Mouse (Mus musculus): Measurements from ENCODE around the gene Lamtor2. TPM values are rescaled to one million over a fixed set of nuclear protein-coding genes. Genes with fewer than 3 reads are reported as not detected.

The Lamtor2 gene
- polyA plus RNA-seq, 1 experiment from 2014 or later, result 86.9 TPM

DNA sequence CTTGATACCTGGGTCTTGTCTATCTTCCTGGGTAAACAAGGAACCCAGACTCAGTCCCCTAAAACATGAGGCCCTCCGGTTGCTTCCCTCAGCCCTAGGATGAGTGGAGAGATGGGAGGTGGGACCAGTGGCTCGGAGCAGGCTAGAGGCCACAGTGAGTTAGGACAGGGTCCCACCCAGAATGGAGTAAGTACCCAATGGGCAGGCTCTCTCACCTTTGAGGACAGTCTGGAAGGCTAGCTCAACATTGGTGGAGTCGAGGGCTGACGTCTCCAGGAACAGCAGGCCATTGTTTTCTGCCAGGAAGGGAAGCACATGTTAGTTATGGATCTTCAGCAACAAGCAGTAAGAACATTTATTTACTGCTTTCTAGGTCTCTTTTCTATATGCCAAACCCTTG is 10.4 kb downstream of the Lamtor2 start:
- Histone ChIP-seq H3K27ac (ENCODE audit: low read depth, low read length) (no peak overlapping the region), H3K4me1 (ENCODE audit: control insufficient read depth, insufficient read depth, low read length) (peaks cover 12% of the 10 kb centered on the region), H3K4me2 (no peak overlapping the region), H3K9me3 (replicated peaks; ENCODE audit: control insufficient read depth, low read length) (no peaks in the 10 kb centered on the region), H3K4me3 (ENCODE audit: low read depth, low read length) (no peak overlapping the region), H3K27me3 (ENCODE audit: control insufficient read depth, insufficient read depth, low read length) (no peaks in the 10 kb centered on the region), H3K36me3 (ENCODE audit: control insufficient read depth, insufficient read depth, low read length) (peaks cover 15% of the 10 kb centered on the region), H3K9ac (ENCODE audit: low read depth, low read length) (no peak overlapping the region)
- 67% methylated on average over 4 of the region's 4 CpGs for WGBS (ENCODE audit: insufficient replicate concordance)
- ATAC-seq (replicated peaks; ENCODE audit: insufficient number of reproducible peaks, low FRiP score, low TSS enrichment), result no peak

DNA sequence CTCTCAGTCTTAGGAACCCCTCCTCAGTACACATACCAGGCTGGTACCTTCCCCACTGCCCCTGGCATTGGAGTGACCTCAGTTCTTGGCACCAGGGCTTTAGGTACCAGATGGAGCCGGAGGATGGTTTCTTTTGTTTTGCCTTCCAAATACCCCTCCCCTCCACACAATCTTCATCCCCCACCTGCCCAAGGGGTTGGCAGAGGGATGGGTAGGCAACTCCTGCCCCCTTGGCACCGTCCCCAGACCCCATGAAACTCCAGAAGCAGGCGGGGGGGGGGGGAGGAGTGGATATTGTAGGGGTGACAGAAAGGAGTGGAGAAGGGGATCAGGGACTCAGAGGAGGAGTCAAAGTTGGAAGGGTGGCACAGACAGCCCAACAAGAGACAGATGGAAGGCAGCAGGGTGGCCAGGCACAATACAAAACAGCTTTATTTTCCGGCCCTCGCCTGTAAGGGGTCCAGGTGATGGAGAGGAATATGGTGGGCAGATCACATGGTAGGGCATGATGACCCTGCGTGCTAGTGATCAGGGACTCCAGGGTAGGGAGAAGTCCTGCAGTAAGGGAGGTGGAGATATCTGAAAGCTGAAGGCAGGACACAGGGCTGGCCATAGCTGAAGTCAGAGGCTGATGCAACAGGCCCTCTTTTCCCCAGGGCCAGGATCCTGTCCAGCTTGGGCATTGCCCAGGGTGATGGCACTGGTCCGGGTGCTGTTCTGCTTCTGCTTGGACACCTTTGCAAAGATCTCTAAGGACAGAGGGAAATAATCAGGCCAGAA is 11.1 kb downstream of the Lamtor2 start:
- H3K27ac ChIP-seq (ENCODE audit: low read depth, low read length), result no peak overlapping the region
- no peak overlapping the region for H3K4me3 ChIP-seq (ENCODE audit: low read depth, low read length)
- no peak overlapping the region for H3K9ac ChIP-seq (ENCODE audit: low read depth, low read length)
- H3K4me2 ChIP-seq, result no peak overlapping the region
- ATAC-seq (replicated peaks; ENCODE audit: insufficient number of reproducible peaks, low FRiP score, low TSS enrichment), result no peak; the same call in 1 of the 2 replicates
- 73% methylated on average over 7 of the region's 7 CpGs for WGBS (ENCODE audit: insufficient replicate concordance)
- H3K9me3 ChIP-seq (replicated peaks; ENCODE audit: control insufficient read depth, low read length), result no peaks in the 10 kb centered on the region
- H3K4me1 ChIP-seq (ENCODE audit: control insufficient read depth, insufficient read depth, low read length), result peaks cover 17% of the 10 kb centered on the region
- H3K27me3 ChIP-seq (ENCODE audit: control insufficient read depth, insufficient read depth, low read length), result no peaks in the 10 kb centered on the region
- H3K36me3 ChIP-seq (ENCODE audit: control insufficient read depth, insufficient read depth, low read length), result peaks cover 22% of the 10 kb centered on the region

DNA sequence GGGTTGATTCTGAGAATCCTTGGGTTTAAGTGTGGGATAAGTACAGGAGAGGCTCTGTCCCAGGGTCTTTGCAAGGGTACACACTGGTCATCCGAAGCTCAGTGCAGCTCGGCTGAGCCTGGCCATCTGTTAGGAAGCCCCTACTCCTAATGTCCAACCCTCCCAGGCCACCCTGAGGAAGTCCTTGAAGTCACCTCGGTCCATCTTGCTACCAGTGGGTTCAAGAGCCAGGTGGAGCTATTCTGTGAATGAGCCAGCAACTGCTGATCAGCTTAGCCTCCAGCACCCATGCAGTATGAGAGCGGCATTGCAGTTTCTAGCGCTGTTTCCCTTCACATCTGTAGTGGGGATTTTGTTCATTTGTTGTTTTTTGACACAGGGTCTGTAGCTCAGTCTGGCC is 12.8 kb downstream of the Lamtor2 start:
- H3K27me3 ChIP-seq (ENCODE audit: control insufficient read depth, insufficient read depth, low read length), result no peaks in the 10 kb centered on the region
- H3K27ac ChIP-seq (ENCODE audit: low read depth, low read length), result 0 out of 2 replicates have a peak overlapping the region, but pooled peaks have one; percentile 24
- WGBS (ENCODE audit: insufficient replicate concordance), result 46% methylated on average over 5 of the region's 5 CpGs
- H3K4me3 ChIP-seq (ENCODE audit: low read depth, low read length), result no peak overlapping the region
- no peak overlapping the region for H3K4me2 ChIP-seq
- no peak for ATAC-seq (replicated peaks; ENCODE audit: insufficient number of reproducible peaks, low FRiP score, low TSS enrichment)
- peaks cover 34% of the 10 kb centered on the region for H3K4me1 ChIP-seq (ENCODE audit: control insufficient read depth, insufficient read depth, low read length)
- no peak overlapping the region for H3K9ac ChIP-seq (ENCODE audit: low read depth, low read length)
- H3K9me3 ChIP-seq (replicated peaks; ENCODE audit: control insufficient read depth, low read length), result no peaks in the 10 kb centered on the region
- H3K36me3 ChIP-seq (ENCODE audit: control insufficient read depth, insufficient read depth, low read length), result peaks cover 24% of the 10 kb centered on the region

DNA sequence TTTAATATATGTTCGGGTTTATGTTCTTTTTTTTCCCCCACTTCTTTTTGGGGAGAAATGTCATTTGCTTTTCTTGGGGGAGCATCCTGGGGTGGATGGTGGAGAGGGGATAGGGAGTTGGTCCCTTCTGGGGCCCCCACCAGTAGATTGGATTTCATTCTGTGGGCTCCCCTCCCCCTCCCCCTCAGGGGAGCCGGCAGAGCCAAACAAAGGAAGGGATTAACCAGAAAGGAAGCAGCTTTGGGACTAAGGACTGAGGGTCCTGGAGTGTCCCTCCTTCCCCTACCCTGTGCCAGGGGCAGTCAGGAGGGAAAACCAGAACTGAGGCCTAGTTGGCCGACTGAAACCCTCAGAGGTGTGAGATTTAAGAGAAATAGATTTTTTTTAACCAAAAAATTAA is 13.5 kb downstream of the Lamtor2 start:
- H3K4me2 ChIP-seq, result no peak overlapping the region
- no peak overlapping the region for H3K9ac ChIP-seq (ENCODE audit: low read depth, low read length)

DNA sequence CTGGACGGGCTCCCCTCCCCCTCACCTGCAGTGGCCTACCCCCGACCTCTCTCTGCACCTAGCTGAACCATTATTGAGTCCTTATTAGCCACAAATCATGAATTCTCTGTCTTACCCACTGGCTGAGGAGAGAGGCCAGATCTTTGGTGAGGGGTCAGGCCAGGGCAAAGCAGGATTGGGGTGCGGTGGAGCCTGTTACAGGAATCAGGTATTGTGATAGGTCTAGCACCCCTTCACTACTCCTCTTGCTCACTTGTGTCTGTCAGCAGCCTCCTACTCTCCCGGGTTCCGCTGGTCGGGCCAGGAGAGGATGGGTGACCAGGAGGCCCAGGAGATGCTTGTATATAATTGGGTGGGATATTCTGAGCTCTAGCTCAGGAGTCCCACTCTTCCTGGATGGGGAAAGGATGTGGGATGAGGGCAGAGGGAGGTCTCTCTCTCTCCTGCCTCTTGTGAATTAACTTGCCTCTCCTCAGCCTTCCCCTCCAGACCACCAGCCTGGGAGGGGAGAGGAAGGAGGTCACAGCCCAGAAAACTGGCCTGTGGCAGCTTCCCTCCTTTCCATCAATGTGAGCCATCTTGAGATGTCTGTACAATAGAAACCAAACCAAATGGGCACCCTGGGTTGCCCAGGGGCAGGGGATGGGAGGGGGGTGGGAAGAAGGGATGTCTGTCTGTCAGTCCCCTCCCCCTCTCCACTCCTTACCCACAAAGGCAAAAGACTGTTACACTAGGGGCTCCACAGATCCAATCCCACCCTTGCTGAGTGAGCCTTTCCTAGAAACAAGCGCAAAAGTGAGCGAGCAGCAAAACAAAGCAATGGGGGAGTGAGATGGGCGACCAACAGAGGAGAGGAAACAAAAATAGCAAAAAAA is 14.4 kb downstream of the Lamtor2 start:
- Histone ChIP-seq H3K27me3 (ENCODE audit: control insufficient read depth, insufficient read depth, low read length) (no peaks in the 10 kb centered on the region), H3K9me3 (replicated peaks; ENCODE audit: control insufficient read depth, low read length) (no peaks in the 10 kb centered on the region), H3K36me3 (ENCODE audit: control insufficient read depth, insufficient read depth, low read length) (peaks cover 24% of the 10 kb centered on the region), H3K27ac (ENCODE audit: low read depth, low read length) (no peak overlapping the region), H3K9ac (ENCODE audit: low read depth, low read length) (no peak overlapping the region), H3K4me3 (ENCODE audit: low read depth, low read length) (no peak overlapping the region), H3K4me1 (ENCODE audit: control insufficient read depth, insufficient read depth, low read length) (peaks cover 50% of the 10 kb centered on the region), H3K4me2 (0 out of 2 replicates have a peak overlapping the region, but pooled peaks have one; percentile 6)
- 42% methylated on average over 9 of the region's 9 CpGs for WGBS (ENCODE audit: insufficient replicate concordance)
- no peak for ATAC-seq (replicated peaks; ENCODE audit: insufficient number of reproducible peaks, low FRiP score, low TSS enrichment)

More for the DNA sequence above, 13.5 kb downstream of the Lamtor2 start:
- Histone ChIP-seq H3K27me3 (ENCODE audit: control insufficient read depth, insufficient read depth, low read length) (no peaks in the 10 kb centered on the region), H3K4me3 (ENCODE audit: low read depth, low read length) (no peak overlapping the region), H3K4me1 (ENCODE audit: control insufficient read depth, insufficient read depth, low read length) (peaks cover 41% of the 10 kb centered on the region), H3K36me3 (ENCODE audit: control insufficient read depth, insufficient read depth, low read length) (peaks cover 24% of the 10 kb centered on the region), H3K27ac (ENCODE audit: low read depth, low read length) (no peak overlapping the region), H3K9me3 (replicated peaks; ENCODE audit: control insufficient read depth, low read length) (no peaks in the 10 kb centered on the region)
- WGBS (ENCODE audit: insufficient replicate concordance), result 19% methylated on average over 3 of the region's 3 CpGs
- no peak for ATAC-seq (replicated peaks; ENCODE audit: insufficient number of reproducible peaks, low FRiP score, low TSS enrichment)

DNA sequence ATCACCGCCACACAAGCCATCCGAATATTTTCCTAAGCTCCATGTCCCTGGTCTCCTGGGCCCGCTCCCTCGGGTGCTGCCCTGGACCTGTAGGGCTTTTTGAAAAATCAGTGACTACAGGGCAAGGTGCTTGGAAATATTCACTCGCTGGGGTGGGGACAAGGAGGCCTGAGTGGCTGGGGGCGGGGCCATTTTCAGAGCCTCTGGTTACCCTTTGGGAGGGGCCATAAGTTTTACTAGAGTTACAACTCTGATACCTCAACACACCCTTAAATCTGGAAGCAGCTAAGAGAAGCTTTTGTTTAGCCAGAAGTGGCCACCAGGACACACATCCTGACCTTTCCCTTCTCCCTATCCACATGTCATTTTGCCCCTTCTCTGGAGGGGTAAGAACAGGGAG is 15.7 kb downstream of the Lamtor2 start:
- Histone ChIP-seq H3K36me3 (ENCODE audit: control insufficient read depth, insufficient read depth, low read length) (peaks cover 24% of the 10 kb centered on the region), H3K4me3 (ENCODE audit: low read depth, low read length) (peak overlapping the region; percentile 70)

DNA sequence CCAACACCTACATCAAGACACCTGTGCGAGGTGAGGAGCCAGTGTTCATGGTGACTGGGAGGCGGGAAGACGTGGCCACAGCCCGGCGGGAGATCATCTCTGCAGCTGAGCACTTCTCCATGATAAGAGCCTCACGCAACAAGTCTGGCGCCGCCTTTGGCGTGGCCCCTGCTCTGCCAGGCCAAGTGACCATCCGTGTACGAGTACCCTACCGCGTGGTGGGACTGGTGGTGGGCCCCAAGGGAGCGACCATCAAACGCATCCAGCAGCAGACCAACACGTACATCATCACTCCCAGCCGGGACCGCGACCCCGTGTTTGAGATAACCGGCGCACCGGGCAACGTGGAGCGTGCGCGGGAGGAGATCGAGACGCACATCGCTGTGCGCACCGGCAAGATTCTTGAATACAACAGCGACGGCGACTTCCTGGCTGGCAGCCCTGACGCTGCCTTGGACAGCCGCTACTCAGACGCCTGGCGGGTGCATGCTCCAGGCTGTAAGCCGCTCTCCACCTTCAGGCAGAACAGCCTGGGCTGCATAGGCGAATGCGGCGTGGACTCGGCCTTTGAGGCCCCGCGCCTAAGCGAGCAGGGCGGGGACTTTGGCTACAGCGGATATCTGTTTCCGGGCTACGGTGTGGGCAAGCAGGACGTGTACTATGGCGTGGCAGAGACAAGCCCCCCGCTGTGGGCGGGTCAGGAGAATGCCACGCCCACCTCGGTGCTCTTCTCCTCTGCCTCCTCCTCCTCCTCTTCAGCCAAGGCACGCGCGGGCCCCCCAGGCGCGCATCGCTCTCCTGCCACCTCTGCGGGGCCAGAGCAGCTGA is 16.6 kb downstream of the Lamtor2 start:
- Histone ChIP-seq H3K27me3 (ENCODE audit: control insufficient read depth, insufficient read depth, low read length) (no peaks in the 10 kb centered on the region), H3K4me2 (peak overlapping the region; percentile 85), H3K27ac (ENCODE audit: low read depth, low read length) (peak overlapping the region; percentile 12), H3K9ac (ENCODE audit: low read depth, low read length) (peak overlapping the region; percentile 60), H3K36me3 (ENCODE audit: control insufficient read depth, insufficient read depth, low read length) (peaks cover 24% of the 10 kb centered on the region), H3K9me3 (replicated peaks; ENCODE audit: control insufficient read depth, low read length) (no peaks in the 10 kb centered on the region), H3K4me3 (ENCODE audit: low read depth, low read length) (peak overlapping the region; percentile 70), H3K4me1 (ENCODE audit: control insufficient read depth, insufficient read depth, low read length) (peaks cover 53% of the 10 kb centered on the region)
- ATAC-seq (replicated peaks; ENCODE audit: insufficient number of reproducible peaks, low FRiP score, low TSS enrichment), result peak; percentile 40
- 4% methylated on average over 64 of the region's 64 CpGs for WGBS (ENCODE audit: insufficient replicate concordance)

More for the DNA sequence above, 15.7 kb downstream of the Lamtor2 start:
- peak overlapping the region; percentile 56; the same call in 1 of the 2 replicates for H3K9ac ChIP-seq (ENCODE audit: low read depth, low read length)
- peak overlapping the region; percentile 85 for H3K4me2 ChIP-seq
- no peaks in the 10 kb centered on the region for H3K27me3 ChIP-seq (ENCODE audit: control insufficient read depth, insufficient read depth, low read length)
- H3K27ac ChIP-seq (ENCODE audit: low read depth, low read length), result peak overlapping the region; percentile 12; the same call in 1 of the 2 replicates
- 65% methylated on average over 6 of the region's 6 CpGs for WGBS (ENCODE audit: insufficient replicate concordance)
- H3K4me1 ChIP-seq (ENCODE audit: control insufficient read depth, insufficient read depth, low read length), result peaks cover 53% of the 10 kb centered on the region
- no peak for ATAC-seq (replicated peaks; ENCODE audit: insufficient number of reproducible peaks, low FRiP score, low TSS enrichment)
- H3K9me3 ChIP-seq (replicated peaks; ENCODE audit: control insufficient read depth, low read length), result no peaks in the 10 kb centered on the region

DNA sequence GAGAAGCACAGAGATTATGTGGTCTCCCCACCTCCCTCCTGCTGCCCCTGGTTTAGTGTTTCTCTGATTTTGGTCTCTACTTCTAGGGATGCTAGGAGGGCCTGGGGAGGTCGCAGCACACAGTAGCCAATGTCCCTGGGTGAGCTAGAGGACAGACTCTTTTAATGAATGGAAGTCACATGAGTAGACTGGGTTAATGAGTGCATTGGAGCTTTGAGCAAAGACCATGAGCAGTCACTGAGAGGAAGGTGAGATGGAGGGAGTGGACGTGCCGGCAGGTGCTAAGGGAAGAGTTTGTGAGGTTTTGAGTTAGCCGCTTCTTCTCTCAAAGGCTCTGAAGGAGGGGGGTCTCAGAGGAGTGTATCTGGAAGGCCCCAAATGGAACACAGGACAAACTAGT is 17.3 kb downstream of the Lamtor2 start:
- WGBS (ENCODE audit: insufficient replicate concordance), result 65% methylated on average over 4 of the region's 4 CpGs
- no peak overlapping the region for H3K27ac ChIP-seq (ENCODE audit: low read depth, low read length)
- H3K4me2 ChIP-seq, result peak overlapping the region; percentile 85
- peaks cover 24% of the 10 kb centered on the region for H3K36me3 ChIP-seq (ENCODE audit: control insufficient read depth, insufficient read depth, low read length)
- no peaks in the 10 kb centered on the region for H3K9me3 ChIP-seq (replicated peaks; ENCODE audit: control insufficient read depth, low read length)
- H3K9ac ChIP-seq (ENCODE audit: low read depth, low read length), result peak overlapping the region; percentile 98; the same call in 1 of the 2 replicates
- peak overlapping the region; percentile 70 for H3K4me3 ChIP-seq (ENCODE audit: low read depth, low read length)
- H3K4me1 ChIP-seq (ENCODE audit: control insufficient read depth, insufficient read depth, low read length), result peaks cover 55% of the 10 kb centered on the region
- H3K27me3 ChIP-seq (ENCODE audit: control insufficient read depth, insufficient read depth, low read length), result no peaks in the 10 kb centered on the region
- no peak for ATAC-seq (replicated peaks; ENCODE audit: insufficient number of reproducible peaks, low FRiP score, low TSS enrichment)
